Mouse (Mus musculus): ENCODE results near the gene Gm17334. TPM values are rescaled to one million over a fixed set of nuclear protein-coding genes. Genes with fewer than 3 reads are reported as not detected.

Gene Gm17334
- polyA plus RNA-seq, 1 experiment from 2014 or later, result not detected

DNA sequence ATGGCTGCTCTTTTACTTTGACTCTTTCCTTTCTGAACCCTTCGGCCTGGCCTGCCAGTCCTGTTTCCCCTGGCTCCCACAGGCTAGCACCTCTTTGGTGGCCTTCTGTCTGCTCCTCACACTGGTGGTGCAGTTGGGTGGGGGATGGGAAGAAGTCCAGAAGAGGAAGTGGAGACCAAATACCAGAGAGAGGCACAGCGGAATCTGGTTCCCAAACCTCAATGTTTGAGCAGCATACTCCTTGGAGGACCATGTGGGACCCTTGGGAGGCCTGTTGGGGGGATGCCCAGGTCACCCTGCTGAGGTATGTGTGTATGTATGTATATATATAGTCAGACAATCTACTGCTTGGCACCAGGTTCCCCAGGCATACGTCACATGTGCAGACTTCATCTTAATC is 21.0 kb upstream of the Gm17334 start:
- no peak for ATAC-seq (ENCODE audit: insufficient read depth, low FRiP score, low TSS enrichment)

DNA sequence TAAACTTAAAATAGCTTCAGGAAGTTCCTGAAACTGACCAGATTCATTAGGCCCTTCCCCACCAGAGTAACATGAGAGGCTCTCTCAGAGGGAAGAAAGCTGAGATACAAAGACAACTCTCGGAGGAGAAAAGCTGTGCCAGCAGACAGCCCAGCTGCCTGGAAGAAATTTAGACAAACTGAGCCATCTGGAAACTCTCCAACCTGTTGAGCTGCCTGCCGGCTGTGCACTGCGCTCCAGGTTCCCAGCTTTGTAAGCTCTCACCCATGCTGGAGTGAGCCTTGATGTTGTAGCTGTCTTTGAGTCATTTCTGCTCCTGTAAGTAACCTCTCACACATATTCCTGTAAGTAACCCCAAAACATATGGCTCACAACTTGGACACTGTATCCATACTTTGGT is 20.0 kb upstream of the Gm17334 start:
- Histone ChIP-seq H3K9ac (ENCODE audit: low read length) (no peak overlapping the region), H3K27me3 (ENCODE audit: control insufficient read depth, insufficient read depth, low read length) (no peaks in the 10 kb centered on the region), H3K27ac (ENCODE audit: low read depth, low read length) (no peak overlapping the region), H3K36me3 (ENCODE audit: control insufficient read depth, insufficient read depth, low read length) (no peaks in the 10 kb centered on the region), H3K4me2 (ENCODE audit: low read depth) (no peak overlapping the region), H3K4me3 (ENCODE audit: low read depth, low read length) (no peak overlapping the region), H3K9me3 (ENCODE audit: control insufficient read depth, low read length) (no peaks in the 10 kb centered on the region), H3K4me1 (ENCODE audit: control insufficient read depth, insufficient read depth, low read length) (peaks cover 6% of the 10 kb centered on the region; the same call in 1 of the 2 replicates)
- DNase-seq (ENCODE audit: low spot score), result no peak
- 76% methylated on average over 3 of the region's 3 CpGs for WGBS
- ATAC-seq (ENCODE audit: insufficient read depth, low FRiP score, low TSS enrichment), result no peak

More for the DNA sequence above, 21.0 kb upstream of the Gm17334 start:
- Histone ChIP-seq H3K27ac (ENCODE audit: low read depth, low read length) (no peak overlapping the region), H3K36me3 (ENCODE audit: control insufficient read depth, insufficient read depth, low read length) (no peaks in the 10 kb centered on the region), H3K9me3 (ENCODE audit: control insufficient read depth, low read length) (no peaks in the 10 kb centered on the region), H3K9ac (ENCODE audit: low read length) (no peak overlapping the region), H3K4me3 (ENCODE audit: low read depth, low read length) (no peak overlapping the region), H3K4me1 (ENCODE audit: control insufficient read depth, insufficient read depth, low read length) (peaks cover 3% of the 10 kb centered on the region; the same call in 1 of the 2 replicates), H3K4me2 (ENCODE audit: low read depth) (no peak overlapping the region), H3K27me3 (ENCODE audit: control insufficient read depth, insufficient read depth, low read length) (no peaks in the 10 kb centered on the region)
- 82% methylated on average over 3 of the region's 3 CpGs for WGBS
- DNase-seq (ENCODE audit: low spot score), result no peak

DNA sequence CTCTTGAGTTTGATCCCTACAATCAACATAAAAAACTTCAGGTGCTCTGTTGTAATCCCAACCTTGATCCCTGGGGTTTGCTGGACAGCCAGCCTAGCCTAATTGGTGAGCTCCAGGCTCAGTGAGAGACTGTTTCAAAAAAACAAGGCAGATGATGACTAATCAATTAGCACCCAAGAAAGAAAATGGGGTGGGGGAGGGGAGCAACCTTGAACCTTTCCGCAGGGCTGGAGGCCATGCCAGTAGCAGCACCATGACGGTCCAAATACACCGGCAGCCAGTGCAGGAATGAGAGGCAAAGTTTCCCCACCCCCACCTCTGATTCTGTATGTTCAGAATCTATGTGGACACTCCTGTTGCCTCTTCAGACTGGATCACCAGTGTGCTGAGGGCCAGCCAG is 16.3 kb upstream of the Gm17334 start:
- 0 out of 2 replicates have a peak, but pooled peaks cover 3% of the 10 kb centered on the region for H3K4me1 ChIP-seq (ENCODE audit: control insufficient read depth, insufficient read depth, low read length)

DNA sequence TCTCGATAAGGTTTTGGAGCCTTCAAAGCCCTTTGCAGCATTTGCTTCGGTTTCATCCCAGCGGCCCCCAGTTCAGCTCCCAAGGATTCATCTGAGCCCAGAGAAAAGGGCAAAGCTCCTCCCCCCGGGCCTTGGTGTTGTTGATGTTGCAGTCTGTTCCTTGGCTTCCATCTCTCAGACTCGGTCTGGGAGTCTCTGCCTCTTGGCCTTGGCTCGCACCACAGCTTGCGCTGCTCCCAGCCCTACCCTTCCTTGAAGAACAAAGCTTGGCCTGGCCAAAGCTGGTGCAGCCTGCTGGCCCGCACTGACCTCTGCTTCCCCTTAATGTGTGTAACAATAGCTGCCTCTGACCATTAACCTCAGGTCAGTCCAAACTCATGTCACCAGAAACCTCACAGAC is 15.2 kb upstream of the Gm17334 start:
- WGBS, result 56% methylated on average over 8 of the region's 8 CpGs
- H3K27ac ChIP-seq (ENCODE audit: low read depth, low read length), result no peak overlapping the region
- H3K4me2 ChIP-seq (ENCODE audit: low read depth), result no peak overlapping the region
- H3K9me3 ChIP-seq (ENCODE audit: control insufficient read depth, low read length), result no peaks in the 10 kb centered on the region
- H3K9ac ChIP-seq (ENCODE audit: low read length), result no peak overlapping the region
- 0 out of 2 replicates have a peak, but pooled peaks cover 3% of the 10 kb centered on the region for H3K4me1 ChIP-seq (ENCODE audit: control insufficient read depth, insufficient read depth, low read length)
- H3K4me3 ChIP-seq (ENCODE audit: low read depth, low read length), result no peak overlapping the region
- H3K27me3 ChIP-seq (ENCODE audit: control insufficient read depth, insufficient read depth, low read length), result no peaks in the 10 kb centered on the region
- no peak for DNase-seq (ENCODE audit: low spot score)
- no peak for ATAC-seq (ENCODE audit: insufficient read depth, low FRiP score, low TSS enrichment)
- no peaks in the 10 kb centered on the region for H3K36me3 ChIP-seq (ENCODE audit: control insufficient read depth, insufficient read depth, low read length)

More for the DNA sequence above, 16.3 kb upstream of the Gm17334 start:
- Histone ChIP-seq H3K27ac (ENCODE audit: low read depth, low read length) (no peak overlapping the region), H3K4me2 (ENCODE audit: low read depth) (no peak overlapping the region), H3K9me3 (ENCODE audit: control insufficient read depth, low read length) (no peaks in the 10 kb centered on the region), H3K4me3 (ENCODE audit: low read depth, low read length) (no peak overlapping the region), H3K36me3 (ENCODE audit: control insufficient read depth, insufficient read depth, low read length) (no peaks in the 10 kb centered on the region), H3K27me3 (ENCODE audit: control insufficient read depth, insufficient read depth, low read length) (no peaks in the 10 kb centered on the region), H3K9ac (ENCODE audit: low read length) (no peak overlapping the region)
- no peak for DNase-seq (ENCODE audit: low spot score)
- ATAC-seq (ENCODE audit: insufficient read depth, low FRiP score, low TSS enrichment), result no peak
- WGBS, result 71% methylated on average over 3 of the region's 3 CpGs

DNA sequence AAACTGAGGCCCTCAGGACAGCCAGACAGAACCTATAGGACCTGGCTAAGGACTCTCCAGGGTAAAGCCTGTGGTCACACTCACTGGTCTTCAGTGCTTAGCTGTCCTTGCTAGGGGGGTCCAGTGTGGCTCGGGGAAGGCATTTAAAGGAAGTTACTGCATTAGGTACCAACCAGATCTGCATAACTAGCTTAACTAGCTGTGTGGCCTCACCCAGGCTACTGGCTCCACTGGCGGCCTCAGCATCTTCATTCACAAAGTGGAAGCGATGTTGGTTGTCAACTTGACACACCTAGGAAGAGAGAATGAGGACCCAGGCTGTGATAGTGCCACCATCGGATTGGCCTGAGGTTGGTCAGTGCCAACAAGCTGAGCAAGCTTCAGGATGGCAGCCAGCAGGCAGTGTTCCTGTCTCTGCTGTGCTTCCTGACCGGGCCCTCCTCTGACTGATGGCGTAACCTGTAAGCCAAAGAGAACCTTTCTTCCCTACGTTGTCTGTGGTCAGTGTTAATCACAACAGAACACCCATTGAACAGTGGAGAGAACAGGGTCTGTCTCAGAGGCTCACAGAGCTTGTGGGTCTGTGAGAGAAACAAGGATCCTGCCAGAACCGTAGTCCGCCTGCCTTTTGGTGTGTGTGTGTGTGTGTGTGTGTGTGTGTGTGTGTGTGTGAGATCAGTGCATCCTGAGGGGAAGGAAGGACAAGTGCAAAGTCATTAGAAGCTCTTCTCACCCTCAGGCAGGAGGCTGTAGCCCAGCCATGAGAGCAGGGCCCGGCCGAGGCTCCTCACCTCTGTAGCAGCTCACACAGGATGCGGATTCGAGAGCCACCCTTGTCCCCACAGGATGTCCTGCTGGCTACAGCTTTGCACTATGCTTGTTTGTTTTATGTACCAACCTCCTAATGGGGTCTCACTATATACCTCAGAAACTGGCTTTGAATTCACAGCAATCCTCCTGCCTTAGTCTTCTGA is 13.4 kb upstream of the Gm17334 start:
- no peak overlapping the region for H3K27ac ChIP-seq (ENCODE audit: low read depth, low read length)
- ATAC-seq (ENCODE audit: insufficient read depth, low FRiP score, low TSS enrichment) (no peak), DNase-seq (ENCODE audit: low spot score) (no peak)
- no peaks in the 10 kb centered on the region for H3K36me3 ChIP-seq (ENCODE audit: control insufficient read depth, insufficient read depth, low read length)
- H3K4me2 ChIP-seq (ENCODE audit: low read depth), result no peak overlapping the region
- H3K4me3 ChIP-seq (ENCODE audit: low read depth, low read length), result no peak overlapping the region
- WGBS, result 87% methylated on average over 13 of the region's 13 CpGs
- H3K9me3 ChIP-seq (ENCODE audit: control insufficient read depth, low read length), result no peaks in the 10 kb centered on the region
- H3K27me3 ChIP-seq (ENCODE audit: control insufficient read depth, insufficient read depth, low read length), result no peaks in the 10 kb centered on the region
- H3K4me1 ChIP-seq (ENCODE audit: control insufficient read depth, insufficient read depth, low read length), result 0 out of 2 replicates have a peak, but pooled peaks cover 3% of the 10 kb centered on the region
- H3K9ac ChIP-seq (ENCODE audit: low read length), result no peak overlapping the region; the same call in 1 of the 2 replicates

DNA sequence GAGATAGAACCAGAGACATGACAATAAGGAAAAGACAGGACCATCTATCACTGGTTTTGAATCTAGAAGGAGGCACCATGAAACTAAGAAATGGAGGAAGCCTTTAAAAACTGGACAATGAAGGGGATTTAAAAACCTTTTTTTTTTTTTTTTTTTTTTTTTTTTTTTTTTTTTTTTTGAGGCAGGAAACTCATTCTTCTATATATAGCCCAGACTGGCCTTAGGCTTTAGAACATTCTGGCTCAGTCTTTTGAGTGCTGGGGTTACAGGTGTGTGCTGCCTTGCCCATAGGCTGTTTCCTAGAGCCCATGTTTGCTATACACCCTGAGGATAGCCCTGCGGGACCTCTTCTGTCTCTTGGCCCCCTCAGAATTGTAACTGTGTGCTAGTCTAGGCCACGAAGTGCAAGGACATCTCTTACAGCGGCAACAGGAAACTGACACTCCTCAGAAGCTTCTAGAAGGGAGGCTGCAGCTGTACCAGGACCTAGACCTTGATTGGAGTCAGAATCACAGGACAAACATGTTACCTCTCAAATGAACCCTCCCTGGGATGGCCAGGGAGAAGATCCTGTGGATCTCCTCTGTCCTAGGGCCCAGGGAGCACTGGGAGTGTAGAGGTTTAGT is 12.4 kb upstream of the Gm17334 start:
- H3K4me3 ChIP-seq (ENCODE audit: low read depth, low read length), result no peak overlapping the region

DNA sequence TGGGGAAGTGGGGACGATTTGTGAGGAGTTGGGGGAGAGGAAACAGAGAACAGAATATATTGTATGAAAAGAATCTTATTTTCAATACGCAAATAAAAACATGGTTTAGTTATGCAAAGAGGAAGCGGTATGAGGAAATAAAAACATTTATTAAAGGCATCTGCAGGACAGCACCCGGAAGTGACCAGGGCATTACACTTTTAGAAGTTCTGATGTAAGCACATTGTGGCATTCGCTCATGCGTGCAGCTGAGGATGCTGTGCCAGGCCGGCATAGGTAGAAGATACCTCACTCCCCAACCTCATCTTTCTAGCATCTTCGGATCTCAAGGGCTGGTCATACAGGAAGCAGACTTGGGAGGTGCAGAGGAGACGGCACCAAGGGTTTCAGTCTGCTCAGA is 10.3 kb upstream of the Gm17334 start:
- 88% methylated on average over 9 of the region's 9 CpGs for WGBS
- Histone ChIP-seq H3K36me3 (ENCODE audit: control insufficient read depth, insufficient read depth, low read length) (no peaks in the 10 kb centered on the region), H3K4me1 (ENCODE audit: control insufficient read depth, insufficient read depth, low read length) (0 out of 2 replicates have a peak, but pooled peaks cover 2% of the 10 kb centered on the region), H3K4me2 (ENCODE audit: low read depth) (no peak overlapping the region), H3K9ac (ENCODE audit: low read length) (no peak overlapping the region), H3K4me3 (ENCODE audit: low read depth, low read length) (no peak overlapping the region), H3K27me3 (ENCODE audit: control insufficient read depth, insufficient read depth, low read length) (no peaks in the 10 kb centered on the region), H3K27ac (ENCODE audit: low read depth, low read length) (no peak overlapping the region), H3K9me3 (ENCODE audit: control insufficient read depth, low read length) (no peaks in the 10 kb centered on the region)
- DNase-seq (ENCODE audit: low spot score) (no peak), ATAC-seq (ENCODE audit: insufficient read depth, low FRiP score, low TSS enrichment) (no peak)

More for the DNA sequence above, 12.4 kb upstream of the Gm17334 start:
- Histone ChIP-seq H3K9ac (ENCODE audit: low read length) (no peak overlapping the region), H3K4me1 (ENCODE audit: control insufficient read depth, insufficient read depth, low read length) (0 out of 2 replicates have a peak, but pooled peaks cover 3% of the 10 kb centered on the region), H3K27me3 (ENCODE audit: control insufficient read depth, insufficient read depth, low read length) (no peaks in the 10 kb centered on the region), H3K9me3 (ENCODE audit: control insufficient read depth, low read length) (no peaks in the 10 kb centered on the region), H3K36me3 (ENCODE audit: control insufficient read depth, insufficient read depth, low read length) (no peaks in the 10 kb centered on the region), H3K27ac (ENCODE audit: low read depth, low read length) (no peak overlapping the region), H3K4me2 (ENCODE audit: low read depth) (no peak overlapping the region)
- ATAC-seq (ENCODE audit: insufficient read depth, low FRiP score, low TSS enrichment) (no peak), DNase-seq (ENCODE audit: low spot score) (no peak)
- WGBS, result 87% methylated on average over 3 of the region's 3 CpGs

DNA sequence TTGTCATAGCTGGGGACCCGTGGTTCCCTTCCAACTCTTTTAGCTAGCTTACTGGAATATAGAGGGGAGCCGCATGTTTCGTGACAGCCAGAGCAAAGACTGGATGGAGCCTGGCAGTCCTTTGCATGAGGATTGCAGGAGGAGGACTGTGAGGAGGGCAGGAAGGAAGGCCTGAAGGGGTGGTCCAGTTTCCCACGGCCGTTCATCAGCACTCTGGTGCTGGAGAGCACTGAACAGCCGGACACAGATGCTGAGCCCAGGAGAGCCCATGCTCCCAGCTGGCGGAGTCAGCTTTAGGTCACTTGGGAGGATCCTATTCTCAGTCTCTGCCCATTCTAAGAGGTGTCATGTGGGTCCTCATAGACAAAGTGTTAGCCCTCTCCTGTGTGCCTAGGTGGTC is 9.0 kb upstream of the Gm17334 start:
- no peaks in the 10 kb centered on the region for H3K27me3 ChIP-seq (ENCODE audit: control insufficient read depth, insufficient read depth, low read length)
- no peak for ATAC-seq (ENCODE audit: insufficient read depth, low FRiP score, low TSS enrichment)
- H3K9me3 ChIP-seq (ENCODE audit: control insufficient read depth, low read length), result no peaks in the 10 kb centered on the region
- no peaks in the 10 kb centered on the region for H3K4me1 ChIP-seq (ENCODE audit: control insufficient read depth, insufficient read depth, low read length)
- H3K36me3 ChIP-seq (ENCODE audit: control insufficient read depth, insufficient read depth, low read length), result no peaks in the 10 kb centered on the region
- DNase-seq (ENCODE audit: low spot score), result no peak
- no peak overlapping the region for H3K27ac ChIP-seq (ENCODE audit: low read depth, low read length)
- WGBS, result 84% methylated on average over 7 of the region's 7 CpGs
- H3K4me2 ChIP-seq (ENCODE audit: low read depth), result no peak overlapping the region
- H3K9ac ChIP-seq (ENCODE audit: low read length), result no peak overlapping the region
- no peak overlapping the region for H3K4me3 ChIP-seq (ENCODE audit: low read depth, low read length)
